Mouse (Mus musculus): ENCODE results near the gene Scube2. TPM values are rescaled to one million over a fixed set of nuclear protein-coding genes. Genes with fewer than 3 reads are reported as not detected.

The Scube2 gene
- 1 to 10 TPM in 3 of 4 experiments, under 1 TPM in 1; 0.49 to 1.2 (median 1.1) TPM for total RNA-seq (2022)

DNA sequence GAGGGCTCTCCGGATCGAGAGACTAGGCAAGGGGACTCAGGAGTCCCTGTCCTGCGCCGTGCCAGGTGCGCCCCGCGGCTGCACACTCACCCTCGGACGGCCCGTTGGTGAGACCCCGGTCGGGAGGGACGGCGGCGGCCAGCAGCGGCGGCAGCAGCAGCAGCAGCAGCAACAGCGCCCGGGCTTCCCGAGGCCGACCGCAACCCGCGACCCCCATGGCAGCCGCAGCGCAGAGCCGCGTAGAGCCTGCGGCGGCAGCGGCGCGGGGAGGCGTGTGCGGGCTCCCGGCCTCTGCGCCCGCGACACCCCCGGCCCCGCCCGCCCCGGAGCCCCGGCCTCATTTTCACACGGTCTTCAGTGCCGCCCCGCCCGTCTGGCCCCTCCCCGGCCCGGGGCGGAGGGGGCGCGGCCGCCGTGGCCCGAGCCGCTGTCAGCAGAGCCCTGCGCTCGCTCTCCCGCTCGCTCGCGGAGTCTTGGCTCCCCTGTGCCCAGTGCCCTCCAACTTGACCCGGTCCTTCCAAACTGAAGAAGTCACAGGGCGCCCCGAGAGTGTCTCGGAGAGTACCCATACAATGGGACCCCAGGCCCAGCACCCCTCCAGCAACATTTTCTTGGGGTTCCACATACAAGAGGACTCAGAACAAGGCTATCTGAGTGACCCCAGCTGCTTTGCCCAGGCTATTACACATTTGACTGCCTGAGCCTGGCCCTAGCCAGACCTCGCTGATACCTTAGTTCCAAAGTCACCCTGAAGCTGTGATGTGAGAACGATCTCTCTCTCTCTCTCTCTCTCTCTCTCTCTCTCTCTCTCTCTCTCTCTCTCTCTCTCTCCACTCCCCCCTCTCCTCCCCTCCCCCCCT lies at the start of gene Scube2:
Gene Scube2, minus strand, starts transcription at position 310 of the 860 bp plus-strand sequence.
- DNase-seq = no peak

- no peak for DNase-seq
These were observed 40.7 kb upstream of the Scube2 start for GRCm38 (mm10) chr7:109906165-109906564.

- DNase-seq = no peak
These were observed 35.4 kb upstream of the Scube2 start for GRCm38 (mm10) chr7:109900921-109901320.

- peak; percentile 62 for DNase-seq
These were observed 33.4 kb upstream of the Scube2 start for GRCm38 (mm10) chr7:109898911-109899310.

DNA sequence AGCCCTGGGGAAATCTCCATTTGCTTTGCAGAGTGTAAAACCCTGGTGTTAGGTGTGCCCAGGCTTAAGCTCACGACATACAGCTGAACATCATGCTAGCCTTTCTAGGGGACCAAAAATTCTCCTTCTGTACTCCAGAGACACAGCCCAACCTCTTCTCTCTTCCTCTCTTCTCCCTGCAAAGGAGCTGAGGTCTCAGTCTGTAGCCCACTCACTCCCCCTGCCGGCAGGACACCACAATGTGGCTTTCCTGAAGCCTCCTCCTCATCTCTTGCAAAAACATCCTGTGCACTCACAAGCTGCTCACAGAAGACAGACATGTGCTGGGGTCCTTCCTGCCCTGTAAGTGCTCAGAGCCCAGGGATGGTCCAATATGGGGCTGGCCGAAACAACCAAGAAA lies 27.1 kb upstream of the Scube2 start:
- DNase-seq = peak; percentile 36

GRCm38 (mm10) chr7:109891786-109892185 lies 26.3 kb upstream of the Scube2 start:
- no peak for DNase-seq

DNA sequence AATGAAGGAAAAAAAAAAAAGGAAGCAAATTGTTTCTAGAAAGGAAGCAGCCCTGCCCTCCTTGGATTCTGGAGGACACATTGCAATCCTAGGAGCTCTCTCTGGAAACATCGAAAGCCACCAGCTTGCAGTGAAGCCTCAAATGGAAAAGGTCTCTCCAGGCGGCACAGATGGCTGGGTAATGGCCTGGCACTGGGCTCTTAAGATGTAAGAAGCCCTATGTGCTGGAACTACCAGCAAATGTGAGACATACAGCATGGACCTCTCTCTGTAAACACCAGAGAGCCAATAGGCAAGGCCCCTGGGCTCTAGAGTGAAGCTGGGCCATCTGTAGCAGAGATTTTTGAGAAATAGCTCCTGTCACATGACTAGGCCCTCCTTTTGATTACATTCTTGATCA lies 24.8 kb upstream of the Scube2 start:
- no peak for DNase-seq

GRCm38 (mm10) chr7:109889300-109889699 lies 23.8 kb upstream of the Scube2 start:
- DNase-seq = no peak

GRCm38 (mm10) chr7:109886249-109886648 lies 20.8 kb upstream of the Scube2 start:
- no peak for DNase-seq

DNA sequence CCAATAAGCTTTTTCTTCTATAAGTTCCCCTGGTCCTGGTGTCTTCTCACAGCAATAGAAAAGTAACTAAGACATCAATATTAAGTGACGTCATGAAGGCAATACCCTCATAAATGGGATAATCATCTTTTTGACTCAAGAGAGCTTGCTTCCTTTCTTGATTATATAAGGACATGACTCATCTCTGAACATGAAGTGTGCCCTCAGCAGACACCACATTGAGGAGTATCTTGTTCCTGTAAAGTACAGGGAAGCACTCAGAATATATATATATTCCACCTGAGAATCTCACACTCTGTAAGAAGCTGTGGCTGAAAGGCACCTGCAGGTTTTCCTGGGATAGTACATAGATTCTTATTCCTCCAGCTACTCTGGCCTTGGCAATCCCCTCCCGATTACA lies 17.1 kb upstream of the Scube2 start:
- DNase-seq = no peak

DNA sequence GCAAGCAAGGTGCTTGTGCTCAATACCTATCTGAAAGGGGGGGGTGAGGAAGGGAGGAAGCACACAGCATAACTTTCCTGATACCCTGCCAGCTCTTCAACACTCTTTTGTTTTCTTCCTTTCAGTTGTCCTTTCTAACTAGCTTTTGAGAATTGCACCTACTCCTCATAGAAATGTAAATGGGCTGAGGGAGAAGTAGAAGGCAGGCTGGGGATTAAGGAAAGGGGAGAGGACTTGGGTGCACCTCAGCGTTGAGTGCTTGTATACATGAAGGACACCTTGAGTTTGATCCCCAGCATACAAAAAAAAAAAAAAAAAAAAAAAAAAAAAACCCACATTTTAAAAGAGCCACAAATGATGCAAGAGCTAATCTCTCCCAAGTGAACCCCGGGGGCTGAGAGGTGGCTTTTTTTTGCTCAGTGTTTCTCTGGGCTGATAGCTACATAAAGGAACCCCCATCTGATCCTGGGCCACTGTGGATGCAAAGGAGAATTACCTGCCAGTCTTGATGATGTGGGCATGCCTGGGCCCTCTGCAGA lies 16.2 kb upstream of the Scube2 start:
- DNase-seq = no peak

DNA sequence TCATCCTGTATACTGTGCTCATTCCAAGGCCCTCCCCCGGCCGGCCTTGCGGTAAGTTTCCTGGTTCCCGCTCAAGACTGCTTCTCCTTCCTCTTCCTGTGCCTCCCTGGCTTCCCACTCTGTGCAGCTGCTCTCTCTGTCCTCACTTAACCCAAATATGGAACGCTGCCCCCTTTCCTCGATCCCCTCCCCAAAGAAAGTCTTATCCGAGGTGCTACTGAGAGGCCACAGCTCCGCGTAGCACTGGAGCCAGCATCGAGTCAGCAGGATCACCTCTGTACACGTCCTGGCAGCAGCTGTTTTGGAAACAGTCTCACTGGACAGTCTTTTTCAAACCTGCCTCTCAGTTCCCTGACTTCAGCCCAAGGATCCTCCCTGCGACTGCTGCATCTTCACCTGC lies 13.7 kb upstream of the Scube2 start:
- no peak for DNase-seq

GRCm38 (mm10) chr7:109876085-109876484 lies 10.6 kb upstream of the Scube2 start:
- DNase-seq = no peak

- DNase-seq = no peak
These were observed 10.1 kb upstream of the Scube2 start for GRCm38 (mm10) chr7:109875598-109875997.

GRCm38 (mm10) chr7:109875033-109875432 lies 9.6 kb upstream of the Scube2 start:
- no peak for DNase-seq

DNA sequence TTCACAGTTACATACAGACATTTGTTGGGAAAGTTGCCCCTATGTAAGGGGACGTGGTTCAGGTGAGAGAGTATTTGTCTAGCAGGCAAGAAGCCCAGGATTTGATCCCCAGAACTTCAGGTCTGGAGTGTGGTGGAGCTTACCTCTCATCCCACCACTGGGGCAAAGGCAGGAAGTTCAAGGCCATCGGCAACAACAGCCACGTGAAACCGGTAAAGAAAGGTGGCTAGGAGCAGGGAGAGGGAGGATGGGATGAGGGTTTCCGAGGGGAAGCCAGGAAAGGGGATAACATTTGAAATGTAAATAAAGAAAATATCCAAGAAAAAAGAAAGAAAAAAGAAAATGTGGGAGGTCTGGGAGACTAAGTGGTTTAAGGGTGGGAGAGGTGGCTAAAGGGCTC lies 7.7 kb upstream of the Scube2 start:
- DNase-seq = no peak

DNA sequence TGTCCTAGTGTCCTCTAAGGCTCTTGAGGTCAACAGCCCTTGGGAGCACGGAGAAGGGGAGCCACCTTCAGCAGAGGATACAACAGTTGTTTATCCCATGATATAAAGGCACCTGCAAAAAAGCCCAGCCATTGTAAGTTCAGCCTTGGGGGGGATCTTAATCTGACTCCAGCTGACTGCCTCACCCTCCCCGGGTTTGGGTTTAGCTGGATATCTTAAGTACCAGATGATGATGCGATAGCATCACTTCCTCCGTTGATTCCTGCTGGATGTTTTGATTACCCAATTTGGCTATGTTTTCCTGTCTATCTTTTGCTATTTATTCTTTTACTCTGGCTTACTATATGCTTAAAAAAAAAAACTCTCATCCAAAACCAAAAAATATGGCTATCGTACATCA lies 5.8 kb upstream of the Scube2 start:
- no peak for DNase-seq

DNA sequence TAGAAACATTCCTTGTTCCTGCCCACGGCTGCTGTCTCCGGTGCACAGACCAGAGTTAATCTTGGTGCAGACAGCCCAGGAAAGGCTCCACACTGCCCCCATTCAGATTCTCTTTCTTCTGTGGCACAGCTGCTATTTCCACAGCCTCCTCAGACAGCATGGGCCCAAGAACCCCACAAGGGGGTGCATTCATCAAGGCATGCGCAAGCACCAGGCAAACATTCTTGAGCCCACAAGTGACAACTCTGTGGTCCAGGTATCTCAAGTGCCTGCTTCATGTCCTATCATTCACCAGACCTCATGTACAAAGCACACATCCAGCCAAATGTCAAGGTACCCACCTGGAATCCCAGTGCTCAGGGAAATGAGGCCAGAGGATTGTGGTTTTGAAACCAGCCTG lies 3.0 kb upstream of the Scube2 start:
- DNase-seq = no peak

- DNase-seq = no peak
These were observed 1.2 kb upstream of the Scube2 start for GRCm38 (mm10) chr7:109866643-109867042.

GRCm38 (mm10) chr7:109863561-109863960 lies 1.9 kb downstream of the Scube2 start:
- DNase-seq = no peak

- DNase-seq = no peak
These were observed 5.3 kb downstream of the Scube2 start for GRCm38 (mm10) chr7:109860162-109860561.

DNA sequence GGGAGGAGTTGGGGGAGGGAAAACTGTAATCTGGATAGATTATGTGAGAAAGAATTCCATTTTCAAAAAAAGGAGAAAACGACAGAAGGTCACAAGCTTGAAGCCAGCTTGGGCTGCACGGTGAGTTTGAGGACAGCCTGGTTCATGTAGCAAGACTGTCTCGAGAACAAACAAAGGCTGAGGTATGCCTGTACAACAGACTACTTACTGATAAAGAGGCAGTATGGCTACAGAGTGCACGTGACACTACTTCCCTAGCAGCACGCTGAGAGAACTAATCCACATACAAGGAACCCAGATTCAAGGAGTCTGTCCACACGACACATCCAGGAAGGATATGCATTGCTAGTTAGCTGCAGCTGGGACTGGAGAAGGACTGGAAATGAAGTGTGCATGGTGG lies 6.1 kb downstream of the Scube2 start:
- no peak for DNase-seq

GRCm38 (mm10) chr7:109852752-109853212 lies 12.7 kb downstream of the Scube2 start:
- DNase-seq = peak; percentile 16

- DNase-seq = no peak
These were observed 13.5 kb downstream of the Scube2 start for GRCm38 (mm10) chr7:109852017-109852416.

Measured in adrenal gland, adult 8-10 months (tissue).